Mouse (Mus musculus): Measurements from ENCODE around the gene Gm14214. TPM values are rescaled to one million over a fixed set of nuclear protein-coding genes. Genes with fewer than 3 reads are reported as not detected.

Gene Gm14214
- polyA plus RNA-seq, 1 experiment = not detected

DNA sequence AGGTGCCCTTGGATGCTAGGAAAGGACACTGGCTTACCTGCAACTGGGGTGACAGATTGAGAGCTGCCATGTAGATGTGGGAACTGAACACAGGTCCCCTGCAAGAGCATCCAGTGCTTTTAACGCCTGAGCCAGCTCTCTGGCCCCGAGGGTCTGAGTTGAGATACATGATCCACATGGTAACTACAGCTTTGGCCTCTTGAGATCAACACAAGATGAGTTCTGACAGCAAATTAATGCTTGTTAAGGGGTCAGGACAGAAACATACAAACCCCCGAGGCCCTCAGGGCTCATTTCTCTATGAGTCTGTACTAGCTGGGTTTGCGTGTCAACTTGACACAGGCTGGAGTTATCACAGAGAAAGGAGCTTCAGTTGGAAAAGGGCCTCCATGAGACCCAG lies 25.9 kb downstream of the Gm14214 start:
- 87% methylated on average over 4 of the region's 4 CpGs for WGBS
- DNase-seq (ENCODE audit: low read depth in 1 of 2, low spot score in 2 of 2) = no peak

DNA sequence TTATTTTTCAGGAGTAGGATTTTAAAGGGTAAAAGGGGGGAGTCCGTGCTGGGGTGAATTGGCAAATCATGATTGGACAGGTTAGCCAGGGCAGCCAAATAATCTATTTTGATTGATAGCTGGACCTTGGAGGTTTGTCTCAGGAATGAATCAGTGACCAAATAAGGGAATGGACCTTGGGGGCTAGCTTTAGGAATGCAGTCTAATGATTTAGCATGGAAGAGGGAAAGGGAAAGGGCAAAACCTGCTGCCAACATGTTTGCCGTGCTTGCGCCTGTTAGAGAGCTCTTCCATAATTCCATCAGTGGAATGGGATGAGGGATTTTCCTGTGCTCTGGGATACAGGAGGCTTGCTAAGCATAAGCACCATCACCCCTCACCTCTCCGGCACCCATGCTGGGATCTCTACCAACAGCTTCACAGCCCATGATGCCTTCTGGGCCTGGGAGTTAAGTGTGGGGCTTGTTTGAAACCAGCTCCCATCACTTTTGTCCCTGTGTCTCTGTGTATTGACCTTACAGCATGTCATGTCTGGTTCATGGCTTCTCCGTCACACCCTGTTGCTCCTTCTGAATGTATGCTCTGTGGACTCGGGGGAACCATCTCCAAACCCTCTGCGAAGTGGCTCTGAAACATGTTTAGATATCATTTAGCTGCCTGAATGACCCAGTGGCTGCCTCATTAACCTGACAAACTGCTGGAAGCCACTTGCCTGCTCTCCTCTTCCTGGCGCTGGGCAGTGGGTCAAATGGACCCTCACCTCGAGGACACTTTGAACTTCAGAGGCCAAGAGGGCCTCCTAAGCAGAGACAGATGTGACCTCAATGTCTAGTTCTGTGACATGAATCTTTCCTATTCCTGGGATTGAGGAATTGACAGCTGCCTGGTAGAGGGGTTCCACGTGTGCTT lies 26.7 kb downstream of the Gm14214 start:
- H3K4me1 ChIP-seq (ENCODE audit: control insufficient read depth, insufficient read depth, insufficient read length) = no peaks in the 10 kb centered on the region
- no peaks in the 10 kb centered on the region for H3K36me3 ChIP-seq (ENCODE audit: control insufficient read depth, insufficient read depth, low read length)
- TF ChIP-seq CTCF (IDR thresholded peaks at IDR 0.05; ENCODE audit: extremely low read depth, insufficient read depth, insufficient read length, insufficient replicate concordance) = no peak
- TF ChIP-seq POLR2A (IDR thresholded peaks at IDR 0.05; ENCODE audit: low read depth, low read length) = no peak
- no peaks in the 10 kb centered on the region for H3K27me3 ChIP-seq (ENCODE audit: control insufficient read depth, insufficient read depth, low read length)
- DNase-seq (ENCODE audit: low read depth in 1 of 2, low spot score in 2 of 2) = no peak
- 87% methylated on average over 10 of the region's 10 CpGs for WGBS
- no peak overlapping the region for H3K4me3 ChIP-seq (ENCODE audit: extremely low read depth, insufficient read depth, insufficient read length)
- no peak overlapping the region for H3K27ac ChIP-seq (ENCODE audit: insufficient read depth, low read length)

More for the DNA sequence above, 25.9 kb downstream of the Gm14214 start:
- no peaks in the 10 kb centered on the region for H3K36me3 ChIP-seq (ENCODE audit: control insufficient read depth, insufficient read depth, low read length)
- no peaks in the 10 kb centered on the region for H3K27me3 ChIP-seq (ENCODE audit: control insufficient read depth, insufficient read depth, low read length)
- no peak overlapping the region for H3K4me3 ChIP-seq (ENCODE audit: extremely low read depth, insufficient read depth, insufficient read length)
- no peak overlapping the region for H3K27ac ChIP-seq (ENCODE audit: insufficient read depth, low read length)
- TF ChIP-seq POLR2A (IDR thresholded peaks at IDR 0.05; ENCODE audit: low read depth, low read length) = no peak
- no peak for TF ChIP-seq CTCF (IDR thresholded peaks at IDR 0.05; ENCODE audit: extremely low read depth, insufficient read depth, insufficient read length, insufficient replicate concordance)
- H3K4me1 ChIP-seq (ENCODE audit: control insufficient read depth, insufficient read depth, insufficient read length) = no peaks in the 10 kb centered on the region

DNA sequence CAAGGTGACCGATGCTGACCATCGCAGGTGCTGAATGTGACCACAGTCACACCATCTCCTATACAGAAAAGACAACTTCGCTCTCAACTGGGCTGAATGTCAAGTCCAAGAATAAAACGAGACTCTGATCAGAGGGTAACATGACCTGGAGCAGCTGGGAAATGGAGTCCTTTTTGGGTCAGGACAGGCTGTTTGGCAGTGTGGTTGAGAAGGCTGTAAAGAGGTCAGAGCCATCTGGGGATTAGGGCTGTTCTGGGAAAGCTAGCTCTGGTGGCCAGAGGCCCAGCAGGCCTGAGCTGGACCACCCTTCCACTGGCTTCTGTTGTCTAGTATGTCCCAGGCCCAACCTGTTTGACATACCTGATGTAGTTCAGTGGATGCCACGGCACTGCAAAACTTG lies 31.2 kb downstream of the Gm14214 start:
- Histone ChIP-seq H3K36me3 (ENCODE audit: control insufficient read depth, insufficient read depth, low read length) (no peaks in the 10 kb centered on the region), H3K27ac (ENCODE audit: insufficient read depth, low read length) (no peak overlapping the region), H3K4me1 (ENCODE audit: control insufficient read depth, insufficient read depth, insufficient read length) (0 out of 2 replicates have a peak, but pooled peaks cover 2% of the 10 kb centered on the region), H3K4me3 (ENCODE audit: extremely low read depth, insufficient read depth, insufficient read length) (no peak overlapping the region), H3K27me3 (ENCODE audit: control insufficient read depth, insufficient read depth, low read length) (no peaks in the 10 kb centered on the region)
- no peak for DNase-seq (ENCODE audit: low read depth in 1 of 2, low spot score in 2 of 2)
- TF ChIP-seq POLR2A (IDR thresholded peaks at IDR 0.05; ENCODE audit: low read depth, low read length) (no peak), CTCF (IDR thresholded peaks at IDR 0.05; ENCODE audit: extremely low read depth, insufficient read depth, insufficient read length, insufficient replicate concordance) (no peak)
- WGBS = 95% methylated on average over 5 of the region's 5 CpGs

DNA sequence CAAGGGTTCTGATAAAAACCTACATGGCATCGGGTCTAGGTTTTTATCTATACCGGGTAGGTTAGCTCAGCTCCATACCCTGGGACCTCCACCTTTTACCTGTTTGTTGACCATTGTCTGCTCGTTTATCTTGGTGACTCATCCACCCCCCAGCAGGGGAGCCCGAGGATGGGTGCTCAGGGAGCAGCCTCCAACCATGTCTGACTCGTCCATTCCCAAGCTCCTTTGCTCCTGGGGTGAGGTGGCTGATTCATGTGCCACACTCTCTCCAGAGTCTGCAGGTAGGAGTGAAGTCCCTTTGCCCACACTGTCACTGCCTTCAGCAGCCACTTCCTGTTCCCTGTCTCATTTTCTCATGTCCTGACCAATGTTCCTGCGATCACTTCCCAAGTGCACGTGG lies 33.8 kb downstream of the Gm14214 start:
- no peak for TF ChIP-seq POLR2A (IDR thresholded peaks at IDR 0.05; ENCODE audit: low read depth, low read length)
- TF ChIP-seq CTCF (IDR thresholded peaks at IDR 0.05; ENCODE audit: extremely low read depth, insufficient read depth, insufficient read length, insufficient replicate concordance) = no peak
- Histone ChIP-seq H3K36me3 (ENCODE audit: control insufficient read depth, insufficient read depth, low read length) (no peaks in the 10 kb centered on the region), H3K27ac (ENCODE audit: insufficient read depth, low read length) (no peak overlapping the region), H3K4me1 (ENCODE audit: control insufficient read depth, insufficient read depth, insufficient read length) (peaks cover 4% of the 10 kb centered on the region; the same call in 1 of the 2 replicates), H3K27me3 (ENCODE audit: control insufficient read depth, insufficient read depth, low read length) (no peaks in the 10 kb centered on the region), H3K4me3 (ENCODE audit: extremely low read depth, insufficient read depth, insufficient read length) (no peak overlapping the region)
- DNase-seq (ENCODE audit: low read depth in 1 of 2, low spot score in 2 of 2) = no peak
- 82% methylated on average over 7 of the region's 7 CpGs for WGBS

DNA sequence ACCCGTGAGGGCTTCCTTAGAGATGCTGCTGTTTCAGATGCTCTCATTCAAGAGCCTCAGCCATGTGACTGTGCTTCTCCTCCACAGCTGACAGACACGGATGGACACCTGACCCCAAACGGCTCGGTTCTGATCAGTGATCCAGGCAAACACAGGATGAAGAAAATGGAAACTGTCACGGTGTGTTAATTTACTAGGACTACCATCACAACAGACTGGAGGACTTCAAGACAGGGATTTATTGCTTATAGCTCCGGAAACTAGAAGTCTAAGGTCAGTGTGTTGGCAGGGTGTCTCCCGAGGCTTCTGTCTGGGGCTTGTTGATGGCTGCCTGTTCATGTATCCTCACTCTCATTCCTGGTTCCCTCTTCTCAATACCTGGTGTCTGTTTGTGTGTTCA lies 34.4 kb downstream of the Gm14214 start:
- TF ChIP-seq POLR2A (IDR thresholded peaks at IDR 0.05; ENCODE audit: low read depth, low read length) (no peak), CTCF (IDR thresholded peaks at IDR 0.05; ENCODE audit: extremely low read depth, insufficient read depth, insufficient read length, insufficient replicate concordance) (no peak)
- Histone ChIP-seq H3K4me3 (ENCODE audit: extremely low read depth, insufficient read depth, insufficient read length) (no peak overlapping the region), H3K27me3 (ENCODE audit: control insufficient read depth, insufficient read depth, low read length) (no peaks in the 10 kb centered on the region), H3K4me1 (ENCODE audit: control insufficient read depth, insufficient read depth, insufficient read length) (peaks cover 4% of the 10 kb centered on the region; the same call in 1 of the 2 replicates), H3K27ac (ENCODE audit: insufficient read depth, low read length) (no peak overlapping the region), H3K36me3 (ENCODE audit: control insufficient read depth, insufficient read depth, low read length) (no peaks in the 10 kb centered on the region)
- 83% methylated on average over 7 of the region's 7 CpGs for WGBS
- no peak for DNase-seq (ENCODE audit: low read depth in 1 of 2, low spot score in 2 of 2)

DNA sequence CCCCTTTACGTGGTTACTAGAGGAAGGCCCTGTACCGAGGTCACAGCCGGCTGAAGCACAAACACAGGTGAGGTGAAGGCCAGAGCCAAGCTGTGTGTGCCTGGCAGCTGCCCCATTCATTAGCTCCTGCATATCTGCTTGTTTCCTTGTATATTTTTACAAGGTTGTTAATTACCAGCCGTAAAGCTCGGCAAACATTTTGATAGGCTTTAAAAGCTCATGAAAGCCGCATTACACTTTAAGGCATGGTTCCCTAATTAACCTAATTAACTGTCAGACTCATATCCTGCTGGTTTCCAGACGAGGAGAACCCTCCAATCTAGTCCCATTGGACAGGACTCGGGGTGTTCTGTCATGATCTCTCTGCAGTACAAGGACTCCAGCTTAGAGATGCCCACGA lies 34.9 kb downstream of the Gm14214 start:
- no peak overlapping the region for H3K27ac ChIP-seq (ENCODE audit: insufficient read depth, low read length)
- TF ChIP-seq POLR2A (IDR thresholded peaks at IDR 0.05; ENCODE audit: low read depth, low read length) = no peak
- no peak for TF ChIP-seq CTCF (IDR thresholded peaks at IDR 0.05; ENCODE audit: extremely low read depth, insufficient read depth, insufficient read length, insufficient replicate concordance)
- H3K27me3 ChIP-seq (ENCODE audit: control insufficient read depth, insufficient read depth, low read length) = no peaks in the 10 kb centered on the region
- H3K4me3 ChIP-seq (ENCODE audit: extremely low read depth, insufficient read depth, insufficient read length) = no peak overlapping the region
- peaks cover 4% of the 10 kb centered on the region; the same call in 1 of the 2 replicates for H3K4me1 ChIP-seq (ENCODE audit: control insufficient read depth, insufficient read depth, insufficient read length)
- no peak for DNase-seq (ENCODE audit: low read depth in 1 of 2, low spot score in 2 of 2)
- H3K36me3 ChIP-seq (ENCODE audit: control insufficient read depth, insufficient read depth, low read length) = no peaks in the 10 kb centered on the region
- 71% methylated on average over 9 of the region's 9 CpGs for WGBS
